Mouse (Mus musculus): Measurements from ENCODE around the gene St6gal1.
A peak's percentile ranks its signal among the peaks of the same experiment; 100 is the strongest.
"Not testable (repeated sequence)": the region's sequence is repeated elsewhere in the genome, so short reads cannot be mapped to it uniquely, and the experiment has no call there.

St6gal1 gene

DNA sequence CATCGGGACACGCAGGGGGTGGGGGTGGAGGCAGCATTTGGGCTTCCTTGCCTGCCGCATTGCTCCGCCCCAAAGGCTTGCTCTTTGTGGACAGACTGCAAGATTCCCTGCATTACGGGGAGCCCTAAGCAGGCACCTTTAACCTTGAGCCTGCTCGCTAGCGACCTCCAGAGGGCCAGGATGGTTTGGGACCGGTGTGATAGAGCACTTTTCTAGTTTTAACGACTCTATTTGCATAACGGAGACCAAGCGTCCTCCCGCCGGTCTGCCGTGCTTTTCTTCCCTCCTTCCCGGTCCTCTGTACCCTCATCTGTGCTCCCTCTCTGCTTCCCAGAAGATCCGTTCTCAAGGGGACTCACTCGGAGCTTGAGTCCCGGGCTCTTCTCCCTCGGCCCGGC, at the start of gene St6gal1:
Gene St6gal1, plus strand, starts transcription at position 70 of the 398 bp plus-strand sequence.
- DNase-seq (ENCODE audit: low read depth, low spot score): peak; percentile 79

DNA sequence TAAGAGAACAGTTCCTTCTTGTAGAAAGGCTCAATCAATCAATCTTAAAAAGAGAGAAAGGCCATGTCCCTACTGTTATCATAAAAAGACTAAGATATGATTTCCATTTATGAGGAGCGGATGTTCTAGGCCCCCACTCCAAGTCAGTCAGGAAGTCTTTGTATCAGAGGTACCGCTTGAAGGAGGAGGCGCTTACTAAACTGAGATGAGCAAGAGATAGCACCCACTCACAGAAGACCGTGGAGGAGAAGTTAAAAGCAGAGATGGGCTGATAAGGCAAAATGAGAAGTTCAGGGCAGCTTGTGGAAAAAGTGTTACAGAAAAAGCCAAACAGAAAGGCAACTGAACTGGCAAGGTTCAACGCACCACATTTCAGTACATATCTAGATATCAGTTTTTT, 49.7 kb upstream of the St6gal1 start:
- DNase-seq (ENCODE audit: low read depth, low spot score): no peak

DNA sequence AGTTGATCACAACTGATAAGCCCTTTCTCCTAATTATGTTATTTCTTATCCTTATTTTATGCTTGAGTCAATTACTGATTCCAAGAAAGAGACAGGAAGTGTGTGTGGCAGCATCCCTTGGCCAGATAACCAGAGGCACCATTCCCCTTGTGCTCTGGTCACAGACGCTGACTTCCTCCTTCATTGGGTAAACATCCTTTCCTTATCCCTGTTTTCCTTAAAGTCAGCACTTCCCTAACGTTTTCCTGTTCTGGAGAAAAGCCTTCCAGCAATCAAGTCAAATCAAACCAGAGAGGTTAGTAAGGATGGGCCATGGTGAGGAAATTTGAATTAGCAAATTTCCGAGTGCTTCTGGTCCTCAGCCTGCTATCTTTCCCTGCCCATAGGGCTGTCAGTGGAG, 48.6 kb upstream of the St6gal1 start:
- no peak for DNase-seq (ENCODE audit: low read depth, low spot score)

DNA sequence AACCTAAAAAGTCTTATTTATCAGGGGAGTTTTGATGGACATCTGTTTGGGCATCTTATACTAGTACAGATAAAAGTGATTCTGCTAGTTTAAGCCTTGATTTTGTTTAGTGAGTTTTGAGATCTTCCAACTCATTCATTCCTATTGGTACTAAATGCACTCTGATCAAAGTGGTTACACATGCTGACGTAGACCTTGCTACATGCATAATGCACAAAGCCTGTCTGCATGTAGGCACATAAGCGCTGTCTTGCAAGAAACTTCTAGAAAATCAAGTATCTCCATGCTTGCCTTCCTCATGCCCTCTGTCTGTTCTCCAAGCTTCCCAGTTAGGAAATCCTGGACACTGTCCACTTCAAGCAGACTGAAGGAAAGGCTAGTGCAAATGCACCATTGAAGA, 46.7 kb upstream of the St6gal1 start:
- no peak for DNase-seq (ENCODE audit: low read depth, low spot score)

DNA sequence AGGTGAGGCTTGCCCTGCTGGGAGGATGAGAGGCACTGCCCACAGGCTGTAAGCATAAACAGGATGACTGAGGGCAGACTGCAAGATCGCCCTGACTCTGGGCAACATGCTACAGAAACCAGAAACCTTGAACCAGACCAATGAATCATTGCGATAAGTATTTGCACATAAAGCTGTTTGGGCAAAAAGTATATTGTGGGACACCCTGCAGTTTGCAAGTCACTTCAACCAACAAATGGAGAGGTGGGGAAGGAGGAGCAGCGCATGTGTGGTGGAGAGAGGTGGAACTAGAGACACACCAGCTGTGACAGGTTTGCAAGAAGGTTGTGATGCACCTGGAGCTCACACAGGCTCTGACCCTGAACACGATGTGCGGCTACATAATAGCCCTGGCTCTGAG, 45.7 kb upstream of the St6gal1 start:
- DNase-seq (ENCODE audit: low read depth, low spot score): no peak

DNA sequence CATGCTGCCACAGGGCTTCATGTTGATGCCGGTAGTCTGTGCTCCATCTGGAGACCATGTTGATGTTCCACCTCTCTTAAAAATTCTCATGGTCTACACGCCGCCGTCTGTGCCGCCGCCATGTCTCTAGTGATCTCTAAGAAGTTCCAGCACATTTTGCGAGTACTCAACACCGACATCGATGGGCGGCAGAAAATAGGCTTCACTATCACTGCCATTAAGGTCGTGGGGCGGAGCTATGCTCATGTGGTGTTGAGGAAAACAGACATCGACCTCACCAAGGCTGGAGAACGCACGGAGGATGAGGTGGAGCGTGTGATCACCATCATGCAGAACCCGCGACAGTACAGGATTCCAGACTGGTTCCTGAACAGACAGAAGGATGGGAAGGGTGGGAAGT, 45.1 kb upstream of the St6gal1 start:
- DNase-seq (ENCODE audit: low read depth, low spot score): not testable (repeated sequence)

DNA sequence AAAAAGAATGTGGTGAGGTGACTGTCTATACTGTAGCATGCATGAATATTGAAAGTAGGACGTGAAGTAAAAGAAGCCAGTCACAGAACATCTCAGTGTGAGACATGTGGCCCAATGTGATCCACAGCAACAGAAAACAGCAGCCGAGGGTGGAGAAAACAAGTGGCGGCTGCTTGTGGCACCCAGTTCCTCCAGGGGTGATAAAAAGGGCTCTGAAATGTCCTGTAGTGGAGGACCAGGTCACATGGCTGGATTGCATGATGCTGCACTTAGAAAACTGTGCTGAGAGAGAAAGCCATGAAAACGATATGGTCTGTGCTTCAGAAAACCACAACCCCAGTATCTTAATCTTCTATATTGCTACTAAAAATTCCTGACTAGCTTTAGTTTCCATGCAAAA, 43.5 kb upstream of the St6gal1 start:
- no peak for DNase-seq (ENCODE audit: low read depth, low spot score)

DNA sequence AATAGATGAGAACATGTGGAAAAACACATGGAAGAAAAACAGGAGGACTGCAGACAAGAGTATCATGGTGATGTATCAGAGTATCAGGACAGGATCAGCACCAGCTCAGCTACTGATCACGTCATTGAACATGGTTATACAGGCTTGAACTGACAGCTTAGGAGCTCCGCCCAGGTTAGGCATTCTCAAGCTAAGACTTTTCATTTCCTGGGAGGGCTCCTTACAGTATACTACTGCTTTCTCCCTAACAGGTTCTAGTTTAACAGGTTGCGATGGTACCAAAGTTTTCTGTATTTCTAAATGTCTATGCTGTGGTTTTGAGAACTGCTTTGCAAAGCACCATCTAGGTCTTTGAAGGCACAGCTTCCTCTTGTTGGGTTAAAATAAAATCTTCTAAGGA, 43.1 kb upstream of the St6gal1 start:
- DNase-seq (ENCODE audit: low read depth, low spot score): no peak

DNA sequence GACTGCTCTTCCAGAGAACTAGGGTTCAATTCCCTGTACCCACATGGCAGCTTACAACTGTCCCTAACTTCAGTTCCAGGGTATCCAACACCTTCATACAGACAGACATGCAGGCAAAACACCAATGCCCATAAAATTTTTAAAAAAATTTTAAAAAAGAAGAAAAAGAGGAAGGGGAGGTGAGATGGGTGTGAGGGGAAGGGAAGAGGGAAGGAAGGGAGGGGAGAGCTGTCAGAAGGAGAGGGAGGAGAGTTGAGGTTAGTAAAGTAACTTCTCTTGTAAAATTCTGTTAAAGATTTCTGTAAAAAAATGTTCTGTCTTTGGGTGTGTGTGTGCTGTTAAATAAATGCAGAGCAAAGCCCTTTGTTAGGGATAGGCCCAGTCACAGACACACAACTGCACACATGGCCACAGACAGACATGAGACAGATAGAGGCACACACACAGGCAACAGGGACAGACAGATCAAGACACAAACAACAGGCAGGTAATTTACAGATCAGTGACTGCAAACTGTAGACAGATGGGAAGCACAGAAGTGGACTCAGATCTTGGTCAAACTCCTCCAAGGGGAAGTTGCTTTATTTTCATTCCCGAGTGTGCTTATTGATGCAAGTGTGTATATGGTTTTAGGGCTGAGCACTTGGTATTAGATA, 42.5 kb upstream of the St6gal1 start:
- DNase-seq (ENCODE audit: low read depth, low spot score): no peak

DNA sequence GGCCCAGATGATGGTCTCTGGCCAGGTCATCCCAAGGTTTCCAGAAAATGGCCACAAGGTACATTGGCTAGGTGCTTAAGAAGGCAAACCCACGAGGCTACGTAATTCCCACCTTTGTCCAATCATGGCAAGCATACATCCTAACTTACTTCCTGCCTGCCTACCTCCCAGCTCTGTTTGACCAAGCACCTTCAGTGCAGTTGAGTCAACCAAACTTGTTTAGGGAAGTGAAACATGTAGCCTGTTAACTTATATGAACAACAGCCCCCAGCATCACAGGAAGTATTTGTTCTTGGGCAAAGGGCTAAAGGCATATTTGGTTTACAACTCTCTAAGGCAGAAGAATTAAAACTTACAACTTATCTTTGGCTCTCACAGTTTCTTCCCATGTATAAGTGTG, 38.7 kb upstream of the St6gal1 start:
- DNase-seq (ENCODE audit: low read depth, low spot score): no peak

DNA sequence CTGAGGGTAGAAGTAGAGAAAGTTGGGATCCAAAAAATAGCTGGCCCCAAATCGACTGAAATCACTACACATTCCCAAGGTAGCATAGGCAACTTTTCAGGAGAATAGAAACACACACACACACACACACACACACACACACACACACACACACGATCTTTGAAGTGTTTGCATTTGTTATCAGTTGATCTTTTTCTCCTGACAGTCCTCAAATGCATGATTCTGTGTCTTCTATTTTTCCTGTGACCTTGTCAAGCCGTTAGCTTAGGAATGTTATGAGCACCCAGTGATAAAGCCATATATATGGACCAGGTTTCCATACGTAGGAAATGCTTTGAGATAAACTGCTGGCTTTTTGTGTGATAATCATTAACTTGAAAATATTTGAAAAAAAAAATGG, 38.1 kb upstream of the St6gal1 start:
- no peak for DNase-seq (ENCODE audit: low read depth, low spot score)

DNA sequence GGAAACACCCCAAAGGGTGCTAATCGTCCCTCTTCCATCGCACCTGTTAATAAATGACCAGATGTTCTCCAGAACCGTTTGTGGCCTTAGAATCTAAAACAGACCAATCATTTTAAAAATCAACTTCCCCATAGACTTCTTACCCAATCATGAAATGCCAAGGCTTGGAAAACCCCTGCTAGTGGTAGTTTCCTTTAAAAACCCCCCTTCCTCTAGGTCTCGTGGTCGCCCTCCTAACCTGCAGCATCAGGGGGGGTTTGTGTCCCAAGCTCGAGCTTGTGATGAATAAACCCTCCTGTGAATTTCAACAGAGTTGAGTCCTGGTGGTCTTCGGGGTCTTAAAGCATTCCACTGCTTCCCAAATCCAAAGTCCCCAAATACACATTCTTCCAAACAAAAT, 36.6 kb upstream of the St6gal1 start:
- no peak for DNase-seq (ENCODE audit: low read depth, low spot score)

DNA sequence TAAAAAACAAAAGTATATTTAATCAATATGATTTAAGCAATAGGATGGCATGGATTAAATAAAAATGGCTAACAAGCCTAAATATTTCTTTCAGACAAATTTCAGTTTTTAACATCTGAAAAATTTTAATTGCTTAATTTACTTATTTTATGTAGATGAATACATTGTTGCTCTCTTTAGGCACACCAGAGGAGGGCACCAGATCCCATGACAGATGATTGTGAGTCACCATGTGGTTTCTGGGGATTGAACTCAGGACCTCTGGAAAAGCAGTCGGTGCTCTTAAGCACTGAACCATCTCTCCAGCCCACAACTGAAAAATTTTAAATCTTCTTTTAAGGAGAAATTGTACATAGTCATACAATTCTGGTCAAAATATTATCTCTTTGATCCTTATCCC, 34.9 kb upstream of the St6gal1 start:
- no peak for DNase-seq (ENCODE audit: low read depth, low spot score)

DNA sequence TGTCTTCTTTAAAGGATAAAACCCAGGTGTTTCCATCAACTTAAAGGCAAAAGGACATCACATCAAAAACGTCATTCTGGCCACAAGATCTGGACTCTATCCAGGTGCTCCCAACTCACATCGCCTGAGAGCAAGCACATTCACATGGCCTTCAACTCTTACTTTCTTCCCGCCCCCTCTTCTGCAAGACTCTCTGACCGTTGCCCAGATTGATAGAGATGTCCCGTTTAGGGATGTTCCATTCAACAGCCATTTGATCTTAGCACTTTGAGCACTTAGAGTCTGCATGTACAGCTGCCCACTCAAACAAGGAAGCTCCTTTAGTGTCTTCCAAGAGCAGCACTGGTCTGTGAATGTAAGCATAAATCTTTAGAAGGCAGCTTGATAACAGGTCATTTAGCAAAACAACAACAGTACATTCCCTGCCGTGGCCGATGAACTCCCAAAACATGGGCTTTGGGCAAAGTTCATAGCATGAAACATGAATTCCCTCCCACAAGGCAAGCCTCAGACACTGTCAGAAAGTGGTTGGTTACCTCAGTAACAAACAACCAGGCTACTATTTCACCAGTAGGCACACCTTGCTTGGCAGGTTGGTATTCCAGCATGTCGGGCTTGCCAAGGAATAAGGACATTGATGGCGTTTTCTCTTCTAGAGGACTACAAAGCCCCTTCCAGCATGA, 32.8 kb upstream of the St6gal1 start:
- DNase-seq (ENCODE audit: low read depth, low spot score): no peak

DNA sequence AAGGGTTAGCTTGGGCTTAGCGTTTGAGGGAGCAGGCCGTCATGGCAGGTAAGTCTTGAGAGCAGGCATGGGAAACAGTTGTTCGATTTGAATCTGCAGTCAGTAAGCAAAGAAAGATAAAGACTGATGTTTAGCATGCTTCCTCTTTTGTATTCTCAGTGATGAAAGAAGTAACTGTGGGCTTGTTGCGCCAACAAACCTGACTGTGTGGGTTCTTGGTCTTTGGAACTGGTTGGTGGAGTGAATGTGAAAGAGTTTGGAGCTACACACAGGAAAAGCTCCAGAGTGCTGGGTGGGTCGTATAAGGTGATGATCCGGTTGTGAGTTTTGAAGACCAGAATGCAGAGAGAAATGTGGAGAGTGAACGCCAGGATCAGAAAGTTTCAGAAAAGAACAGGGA, 28.9 kb upstream of the St6gal1 start:
- no peak for DNase-seq (ENCODE audit: low read depth, low spot score)

DNA sequence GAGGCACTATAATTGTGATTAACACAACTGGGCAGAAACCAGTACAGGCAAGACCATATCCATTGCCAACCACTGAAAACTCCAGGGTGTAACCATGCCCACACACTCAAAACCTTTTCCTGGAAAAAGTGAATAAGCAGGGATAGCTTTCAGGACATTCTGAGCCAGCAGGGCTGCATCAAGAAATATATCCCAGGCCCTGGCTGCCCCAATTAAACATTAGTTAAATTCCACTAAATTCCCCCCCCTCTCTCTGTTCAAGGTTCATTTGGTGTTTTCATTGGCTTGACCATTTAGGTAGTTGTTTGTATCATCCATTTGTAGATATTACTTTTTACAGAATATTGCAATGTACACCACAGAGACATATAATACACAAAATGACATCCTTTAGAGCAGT, 28.2 kb upstream of the St6gal1 start:
- DNase-seq (ENCODE audit: low read depth, low spot score): no peak

DNA sequence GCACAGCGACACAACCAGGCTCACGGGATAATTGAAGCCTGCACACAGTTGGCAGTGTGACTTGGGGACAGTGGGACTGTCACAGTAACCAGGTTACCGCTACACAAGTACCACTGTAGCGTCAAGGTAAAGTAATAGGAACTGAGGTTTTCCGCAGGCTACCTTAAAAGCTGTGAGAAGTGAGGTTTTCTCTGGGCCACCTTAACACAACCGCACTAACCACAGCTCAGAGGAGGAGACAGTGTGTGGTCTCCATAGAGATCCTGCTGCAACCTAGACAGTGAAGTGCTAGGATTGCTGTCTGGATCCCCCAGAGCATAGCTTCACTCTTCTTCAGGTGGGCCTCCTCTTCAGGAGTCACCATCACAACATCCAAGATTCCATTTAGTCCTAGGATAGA, 27.7 kb upstream of the St6gal1 start:
- DNase-seq (ENCODE audit: low read depth, low spot score): no peak

DNA sequence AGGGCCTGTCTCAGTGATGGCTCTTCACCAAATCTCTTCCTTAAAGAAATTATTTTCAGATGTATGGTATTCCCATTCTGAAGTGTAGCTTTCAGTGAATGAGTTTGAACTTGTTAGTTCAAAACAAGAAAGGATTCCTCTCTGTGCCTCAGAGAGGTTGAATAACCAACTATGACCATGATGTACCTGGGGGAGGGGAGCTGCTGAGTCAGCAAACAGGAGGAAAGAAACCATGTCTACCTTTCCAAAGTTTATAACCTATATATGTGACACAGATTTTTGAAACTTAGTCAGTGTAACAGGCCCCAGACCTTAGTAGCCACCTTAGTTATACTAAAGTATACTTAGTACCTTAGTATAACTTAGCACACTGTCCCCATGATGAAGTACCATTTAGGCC, 23.0 kb upstream of the St6gal1 start:
- DNase-seq (ENCODE audit: low read depth, low spot score): no peak

DNA sequence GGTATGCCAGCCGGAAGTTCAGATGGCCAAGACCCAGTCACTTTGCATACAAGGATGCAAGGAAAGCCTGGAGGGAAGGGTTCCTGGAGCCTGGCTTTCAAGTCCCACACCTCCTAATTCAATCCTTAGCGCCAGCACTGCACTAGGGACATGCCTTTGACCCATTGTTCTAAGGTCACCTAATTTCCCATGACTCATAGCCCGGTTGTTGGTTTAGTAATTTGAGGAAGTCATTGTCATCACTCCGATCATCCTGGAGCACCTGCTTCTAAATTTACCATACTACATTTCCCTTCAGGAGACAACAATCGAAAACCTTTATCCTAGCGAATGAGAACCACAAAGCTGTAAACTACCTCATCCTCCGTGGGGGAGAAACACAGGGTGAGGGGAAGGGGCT, 10.2 kb upstream of the St6gal1 start:
- no peak for DNase-seq (ENCODE audit: low read depth, low spot score)

DNA sequence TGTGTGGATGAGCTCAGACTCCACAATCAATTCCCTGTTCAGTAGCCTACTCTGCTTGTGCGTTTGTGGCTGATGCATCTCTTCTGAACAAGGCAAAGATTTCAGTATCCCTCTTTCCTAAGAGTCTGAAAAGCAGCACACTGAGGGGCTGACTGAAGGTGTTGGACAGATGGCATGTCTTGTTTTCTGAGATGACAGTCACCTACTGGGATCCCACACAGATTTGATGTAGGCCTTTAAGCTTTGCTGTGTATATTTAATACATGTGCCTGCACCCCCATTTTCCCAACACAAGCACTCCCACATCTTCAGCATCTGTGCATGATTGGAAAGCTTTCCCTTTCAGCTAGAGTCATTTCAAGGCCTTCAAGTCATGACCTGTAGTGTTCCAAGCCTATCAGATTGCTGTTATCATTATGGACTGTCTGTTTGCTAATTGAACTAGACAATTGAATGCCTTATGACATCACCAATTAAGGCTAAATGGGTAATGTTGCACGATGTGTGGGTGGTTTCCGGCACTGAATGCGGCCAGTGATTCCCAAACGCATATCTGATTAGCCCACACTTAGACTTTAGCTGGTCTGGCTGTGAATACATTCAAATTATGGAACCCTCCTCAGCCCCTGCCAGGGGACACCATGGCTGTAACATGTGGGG, 9.2 kb upstream of the St6gal1 start:
- DNase-seq (ENCODE audit: low read depth, low spot score): no peak

DNA sequence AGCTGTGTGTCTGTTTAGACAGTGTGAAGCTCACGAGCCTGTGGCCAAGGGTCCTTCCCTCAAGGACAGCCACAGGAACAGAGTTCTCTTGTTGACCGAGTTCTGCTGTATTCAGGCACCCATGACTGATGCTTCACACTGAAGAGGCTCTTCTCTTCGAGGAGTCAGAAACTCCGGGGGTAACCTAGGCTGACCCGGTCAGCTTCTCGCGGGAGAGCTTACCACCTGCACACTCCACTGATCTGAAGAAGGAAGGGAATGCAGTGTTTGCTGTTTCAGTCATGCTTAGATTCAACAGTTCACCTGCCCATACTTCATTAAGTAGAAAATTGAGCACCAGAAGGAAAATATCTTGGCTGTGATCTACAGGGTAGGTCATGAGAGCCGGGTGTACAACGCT, 8.2 kb upstream of the St6gal1 start:
- DNase-seq (ENCODE audit: low read depth, low spot score): no peak

DNA sequence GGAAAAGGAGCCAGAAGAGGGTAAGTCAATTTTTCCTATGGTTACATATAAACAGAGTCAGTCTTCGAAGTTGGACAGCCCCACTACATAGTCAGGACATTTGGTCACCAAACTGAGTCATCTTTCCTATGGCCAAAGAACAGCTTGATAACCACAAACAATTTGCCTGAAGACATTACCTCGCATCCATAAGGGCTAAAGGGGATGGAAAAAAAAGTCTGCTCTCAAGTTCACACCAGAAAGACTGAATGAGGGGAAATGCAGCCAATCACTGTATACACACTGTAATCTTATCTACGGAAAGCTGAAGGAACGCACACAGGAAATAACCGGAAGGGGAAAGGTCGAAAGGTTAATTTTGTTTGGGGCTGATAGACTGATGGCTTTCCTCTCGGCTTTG, 6.2 kb upstream of the St6gal1 start:
- no peak for DNase-seq (ENCODE audit: low read depth, low spot score)

DNA sequence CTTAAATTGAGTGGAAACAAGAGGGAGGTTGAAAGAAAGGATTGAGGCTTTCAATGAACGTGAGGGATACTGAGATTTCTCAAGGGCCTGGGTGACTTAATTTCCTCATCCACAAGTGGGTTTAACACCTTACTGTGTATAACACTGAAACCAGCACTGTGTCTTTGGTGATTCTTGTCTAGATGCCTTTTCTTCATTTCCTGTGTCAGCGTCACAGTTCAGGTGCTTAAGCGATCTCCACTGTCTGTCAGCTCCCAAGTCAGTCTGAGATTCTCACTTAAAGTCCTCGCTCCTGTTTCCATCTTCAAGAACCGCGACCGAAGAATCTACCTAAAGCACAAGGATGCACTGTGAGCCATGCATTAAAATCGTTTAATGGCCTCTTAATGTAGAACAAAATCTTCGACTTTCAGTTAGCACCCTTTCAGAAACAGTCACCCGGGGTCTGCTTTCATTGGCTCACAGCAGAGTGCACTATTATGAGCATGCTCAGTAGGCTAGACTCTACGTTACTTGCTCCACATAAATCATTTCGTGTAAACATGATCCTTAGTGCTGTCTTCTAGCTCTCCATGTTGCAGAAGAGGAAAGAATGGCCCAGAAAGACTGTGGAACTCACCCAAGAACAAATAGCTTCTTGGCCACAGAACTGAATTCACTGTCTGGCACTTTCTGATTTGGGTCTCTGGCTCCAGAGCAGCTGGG, 1.2 kb upstream of the St6gal1 start:
- DNase-seq (ENCODE audit: low read depth, low spot score): no peak

Data from WW6 (cell line).